Mouse (Mus musculus) midbrain, embryonic 15.5 days (tissue): ENCODE measurements at regions not wholly inside any gene's neighbourhood (a gene's known extent, or its start where the extent isn't known, plus 50 kb on each side); places are given as distances from the start of the nearest gene placed in this dataset.

ENCODE experiments used
- ATAC-seq: fragments of 200-750 bp; cut with Nextera tagmentation; replicated peaks from 2 replicates; pipeline ENCODE4 v1.8.0; 2017; ENCODE audit warnings: moderate TSS enrichment
- H3K27ac ChIP-seq: fragments of 300-500 bp; sonication (generic); 2 replicates; pipeline ENCODE4 v1.5.1; 2015; ENCODE audit warnings: mild to moderate bottlenecking, inconsistent platforms
- H3K27me3 ChIP-seq: fragments of 300-500 bp; sonication (generic); replicated peaks from 2 replicates; pipeline ENCODE4 v1.6.1; 2015; ENCODE audit warnings: inconsistent platforms
- H3K36me3 ChIP-seq: fragments of 300-500 bp; sonication (generic); replicated peaks from 2 replicates; pipeline ENCODE4 v1.6.1; 2015; ENCODE audit warnings: inconsistent platforms
- H3K4me1 ChIP-seq: fragments of 300-500 bp; sonication (generic); 2 replicates; pipeline ENCODE4 v1.6.1; 2015; ENCODE audit warnings: inconsistent platforms
- H3K4me2 ChIP-seq: fragments of 300-500 bp; sonication (generic); 2 replicates; pipeline ENCODE4 v1.6.1; 2015; ENCODE audit warnings: inconsistent platforms, mild to moderate bottlenecking, moderate library complexity
- H3K4me3 ChIP-seq: fragments of 300-500 bp; sonication (generic); 2 replicates; pipeline ENCODE4 v1.5.1; 2015; ENCODE audit warnings: mild to moderate bottlenecking, inconsistent platforms
- H3K9ac ChIP-seq: fragments of 300-500 bp; sonication (generic); 2 replicates; pipeline ENCODE4 v1.6.1; 2015; ENCODE audit warnings: mild to moderate bottlenecking, inconsistent platforms
- H3K9me3 ChIP-seq: fragments of 300-500 bp; sonication (generic); 2 replicates; pipeline ENCODE4 v1.6.1; 2016; ENCODE audit warnings: inconsistent platforms
- WGBS: fragments of 180-500 bp; shearing (Covaris S2); methylation state at CpG from one replicate; pipeline ENCODE4 v1.1.7; 2015; ENCODE audit warnings: mixed read lengths; 5-methylcytosine and 5-hydroxymethylcytosine counted together

GRCm38 (mm10) chr9:80961818-80962217, 496.5 kb upstream of the Impg1 start:
- Histone ChIP-seq H3K27ac (no peak overlapping the region), H3K36me3 (no peaks in the 10 kb centered on the region), H3K4me2 (no peak overlapping the region), H3K9me3 (no peaks in the 10 kb centered on the region), H3K27me3 (no peaks in the 10 kb centered on the region), H3K4me1 (no peaks in the 10 kb centered on the region), H3K4me3 (no peak overlapping the region), H3K9ac (no peak overlapping the region)
- ATAC-seq = no peak
- WGBS = 85% methylated on average over 2 of the region's 2 CpGs

DNA sequence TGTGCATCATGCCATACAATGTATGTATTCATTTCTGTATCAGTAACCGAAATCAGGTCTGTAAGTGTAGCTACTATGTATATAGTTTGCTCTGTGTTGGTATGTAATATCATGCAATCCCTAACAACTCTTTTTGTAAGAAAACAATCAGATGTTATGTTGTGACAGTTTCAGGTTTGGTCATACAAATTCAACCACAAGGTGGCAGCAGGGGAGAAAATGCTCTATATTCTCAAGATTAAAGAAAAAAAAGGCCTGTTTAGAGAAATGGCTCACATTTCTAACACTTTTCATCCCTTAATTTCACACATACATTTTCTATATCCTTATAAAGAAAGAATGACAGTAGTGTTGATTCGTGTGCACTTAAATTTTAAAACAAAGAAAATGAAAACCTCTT, 477.7 kb upstream of the Impg1 start:
- no peaks in the 10 kb centered on the region for H3K27me3 ChIP-seq
- no peak for ATAC-seq

DNA sequence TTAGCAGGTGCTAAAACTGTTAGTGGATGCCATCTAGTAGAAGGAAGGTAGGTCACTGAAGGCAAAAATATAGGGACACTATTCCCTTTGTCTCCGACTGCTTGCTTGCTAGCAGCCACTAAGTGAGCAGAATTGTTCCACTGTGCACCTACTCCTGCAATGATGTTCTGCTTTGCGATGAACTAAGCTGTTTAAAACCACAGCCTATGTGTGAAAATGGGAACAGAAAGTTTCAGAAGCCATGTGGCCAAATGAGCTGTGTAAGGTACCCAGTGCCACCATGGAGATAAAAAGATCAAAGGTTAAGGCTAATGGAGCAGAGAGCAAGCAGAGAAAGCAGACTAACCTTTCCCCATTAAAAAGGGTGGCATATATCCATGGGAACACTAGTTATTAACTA, 476.1 kb upstream of the Impg1 start:
- WGBS = 64% methylated on average over 2 of the region's 2 CpGs
- H3K4me1 ChIP-seq = no peaks in the 10 kb centered on the region
- H3K4me2 ChIP-seq = no peak overlapping the region
- H3K9ac ChIP-seq = no peak overlapping the region
- H3K36me3 ChIP-seq = no peaks in the 10 kb centered on the region
- no peak overlapping the region for H3K4me3 ChIP-seq
- no peak overlapping the region for H3K27ac ChIP-seq
- no peak for ATAC-seq
- no peaks in the 10 kb centered on the region for H3K9me3 ChIP-seq
- no peaks in the 10 kb centered on the region for H3K27me3 ChIP-seq

More for the DNA sequence above, 477.7 kb upstream of the Impg1 start:
- Histone ChIP-seq H3K4me3 (no peak overlapping the region), H3K9ac (no peak overlapping the region), H3K4me1 (no peaks in the 10 kb centered on the region), H3K27ac (no peak overlapping the region), H3K9me3 (no peaks in the 10 kb centered on the region), H3K4me2 (no peak overlapping the region), H3K36me3 (no peaks in the 10 kb centered on the region)
- 73% methylated on average over 2 of the region's 2 CpGs for WGBS

GRCm38 (mm10) chr9:80938238-80938637, 473.0 kb upstream of the Impg1 start:
- H3K9me3 ChIP-seq = no peaks in the 10 kb centered on the region
- no peaks in the 10 kb centered on the region for H3K36me3 ChIP-seq
- no peak overlapping the region for H3K27ac ChIP-seq
- H3K9ac ChIP-seq = no peak overlapping the region
- H3K4me2 ChIP-seq = no peak overlapping the region
- 0 out of 2 replicates have a peak, but pooled peaks cover 2% of the 10 kb centered on the region for H3K4me1 ChIP-seq
- H3K4me3 ChIP-seq = no peak overlapping the region
- no peak for ATAC-seq
- H3K27me3 ChIP-seq = no peaks in the 10 kb centered on the region

- Histone ChIP-seq H3K36me3 (no peaks in the 10 kb centered on the region), H3K4me2 (no peak overlapping the region), H3K27me3 (no peaks in the 10 kb centered on the region), H3K27ac (no peak overlapping the region), H3K4me3 (no peak overlapping the region), H3K9me3 (no peaks in the 10 kb centered on the region), H3K4me1 (0 out of 2 replicates have a peak, but pooled peaks cover 3% of the 10 kb centered on the region), H3K9ac (no peak overlapping the region)
- WGBS = 73% methylated on average over 2 of the region's 2 CpGs
- ATAC-seq = no peak
Measured at GRCm38 (mm10) chr9:80930628-80931027, 465.3 kb upstream of the Impg1 start.

DNA sequence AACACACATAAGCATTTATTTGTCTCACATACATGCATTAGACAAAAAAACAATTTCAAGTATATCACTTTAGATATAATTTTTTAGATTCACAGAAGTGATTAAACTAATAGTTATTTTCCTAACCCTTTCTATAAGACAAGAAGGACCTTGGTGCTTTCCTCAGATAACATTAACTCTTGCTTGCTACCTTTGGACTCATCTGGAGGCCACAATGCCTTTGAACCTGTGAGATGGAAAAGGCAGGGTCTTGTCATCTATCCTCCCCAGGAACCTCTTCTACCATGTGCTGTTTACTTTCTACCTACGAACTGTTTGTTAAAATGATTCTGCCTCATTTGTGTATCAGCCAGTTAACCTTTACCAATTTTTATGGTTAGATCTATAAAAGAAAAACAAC, 455.0 kb upstream of the Impg1 start:
- no peak for ATAC-seq
- H3K9me3 ChIP-seq = no peaks in the 10 kb centered on the region
- H3K9ac ChIP-seq = no peak overlapping the region
- no peaks in the 10 kb centered on the region for H3K36me3 ChIP-seq
- no peaks in the 10 kb centered on the region for H3K27me3 ChIP-seq
- H3K27ac ChIP-seq = no peak overlapping the region
- H3K4me3 ChIP-seq = no peak overlapping the region
- no peak overlapping the region for H3K4me2 ChIP-seq
- 89% methylated on average over 1 of the region's 1 CpGs for WGBS
- H3K4me1 ChIP-seq = no peaks in the 10 kb centered on the region

DNA sequence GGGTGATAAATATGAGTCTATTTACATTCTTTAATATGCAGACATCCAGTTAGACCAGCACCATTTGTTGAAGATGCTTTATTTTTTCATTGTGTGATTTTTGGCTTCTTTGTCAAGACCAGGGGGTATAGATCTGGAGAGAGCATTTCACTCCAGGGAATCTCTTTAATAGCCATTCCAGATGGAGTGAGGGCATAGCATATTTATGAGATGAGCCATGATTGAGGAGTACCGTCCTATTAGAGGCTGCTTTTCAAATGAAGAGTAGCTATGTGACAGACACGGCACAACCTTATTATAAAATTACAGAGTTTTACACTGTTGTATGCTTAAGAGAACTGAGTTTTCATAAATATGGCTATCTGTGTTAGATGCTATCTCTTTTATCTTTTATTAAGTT, 448.6 kb upstream of the Impg1 start:
- WGBS = 40% methylated on average over 2 of the region's 2 CpGs
- Histone ChIP-seq H3K9ac (no peak overlapping the region), H3K27me3 (no peaks in the 10 kb centered on the region), H3K4me3 (no peak overlapping the region), H3K4me1 (no peaks in the 10 kb centered on the region), H3K4me2 (no peak overlapping the region), H3K36me3 (no peaks in the 10 kb centered on the region), H3K9me3 (no peaks in the 10 kb centered on the region), H3K27ac (no peak overlapping the region)
- ATAC-seq = no peak

DNA sequence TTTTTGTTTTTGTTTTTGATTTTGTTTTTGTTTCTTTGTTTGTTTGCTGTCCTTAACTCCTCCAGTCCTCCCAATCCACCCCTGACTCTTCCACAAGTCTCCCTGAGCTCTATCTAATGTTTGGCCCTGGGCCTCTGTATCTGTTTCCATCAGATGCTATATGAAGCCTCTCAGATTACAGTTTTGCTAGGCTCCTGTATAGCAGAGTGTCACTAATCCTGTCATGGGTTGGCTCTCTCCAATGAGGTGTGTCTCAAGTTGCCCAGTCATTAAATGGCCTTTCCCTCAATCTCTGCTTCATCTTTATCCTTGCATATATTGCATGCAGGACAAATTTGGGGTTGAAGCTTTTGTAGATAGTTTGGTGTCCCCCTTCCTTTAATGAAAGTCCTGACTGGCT, 446.9 kb upstream of the Impg1 start:
- no peak overlapping the region for H3K4me3 ChIP-seq
- no peaks in the 10 kb centered on the region for H3K9me3 ChIP-seq
- H3K9ac ChIP-seq = no peak overlapping the region
- no peak for ATAC-seq
- H3K4me1 ChIP-seq = no peaks in the 10 kb centered on the region
- H3K4me2 ChIP-seq = no peak overlapping the region
- no peaks in the 10 kb centered on the region for H3K36me3 ChIP-seq
- H3K27ac ChIP-seq = no peak overlapping the region
- H3K27me3 ChIP-seq = no peaks in the 10 kb centered on the region

GRCm38 (mm10) chr9:80866807-80867206, 401.5 kb upstream of the Impg1 start:
- 60% methylated on average over 4 of the region's 4 CpGs for WGBS
- Histone ChIP-seq H3K9me3 (no peaks in the 10 kb centered on the region), H3K9ac (no peak overlapping the region), H3K36me3 (no peaks in the 10 kb centered on the region), H3K4me3 (no peak overlapping the region), H3K27me3 (no peaks in the 10 kb centered on the region), H3K4me1 (0 out of 2 replicates have a peak, but pooled peaks cover 3% of the 10 kb centered on the region), H3K27ac (no peak overlapping the region), H3K4me2 (no peak overlapping the region)
- peak; percentile 27; the same call in 1 of the 2 replicates for ATAC-seq

DNA sequence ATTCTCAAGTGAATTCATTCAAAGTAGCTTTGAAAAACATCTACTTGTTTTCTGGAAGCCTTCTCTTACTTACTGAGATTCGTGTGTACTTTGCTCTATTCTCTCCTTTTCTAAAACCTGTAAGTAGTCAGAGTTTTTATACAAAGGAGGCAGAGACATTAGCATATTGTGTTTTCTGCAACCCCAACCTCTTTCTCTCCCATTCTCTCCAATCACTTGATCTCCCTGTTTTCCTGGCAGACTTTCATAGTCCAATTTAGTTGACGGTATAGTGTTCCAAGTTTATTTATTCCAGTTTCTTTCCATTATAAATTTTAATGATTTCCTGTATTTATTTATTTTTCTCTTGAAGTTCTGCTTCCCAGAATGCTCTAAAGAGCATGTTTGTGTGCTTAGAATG, 393.7 kb upstream of the Impg1 start:
- H3K4me3 ChIP-seq = no peak overlapping the region
- H3K9me3 ChIP-seq = no peaks in the 10 kb centered on the region
- H3K27ac ChIP-seq = no peak overlapping the region
- ATAC-seq = no peak
- H3K27me3 ChIP-seq = no peaks in the 10 kb centered on the region
- 28% methylated on average over 2 of the region's 2 CpGs for WGBS
- no peak overlapping the region for H3K9ac ChIP-seq
- H3K4me2 ChIP-seq = no peak overlapping the region
- no peaks in the 10 kb centered on the region for H3K4me1 ChIP-seq
- H3K36me3 ChIP-seq = no peaks in the 10 kb centered on the region

DNA sequence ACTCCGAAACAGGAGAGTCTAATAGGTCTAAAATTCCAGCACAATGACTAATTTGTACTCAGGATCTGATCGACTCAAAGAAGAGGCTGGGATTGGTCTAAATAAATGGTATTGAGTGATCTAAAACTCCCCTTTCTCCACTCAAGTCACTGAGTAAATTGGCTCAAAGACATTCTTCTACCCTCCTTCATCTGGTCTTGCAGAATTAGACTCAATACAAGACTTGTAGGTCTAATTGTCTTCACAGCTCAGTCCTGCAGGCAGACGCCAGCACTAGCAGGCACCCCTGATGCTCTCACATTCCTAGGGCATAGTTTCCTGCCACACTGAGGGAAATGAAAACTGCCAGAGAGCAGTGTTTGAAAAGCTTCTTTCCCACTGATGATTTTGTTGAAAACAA, 382.9 kb upstream of the Impg1 start:
- no peak overlapping the region for H3K4me3 ChIP-seq
- no peak for ATAC-seq
- H3K36me3 ChIP-seq = no peaks in the 10 kb centered on the region
- no peaks in the 10 kb centered on the region for H3K27me3 ChIP-seq
- no peaks in the 10 kb centered on the region for H3K4me1 ChIP-seq
- H3K9ac ChIP-seq = no peak overlapping the region
- no peaks in the 10 kb centered on the region for H3K9me3 ChIP-seq
- WGBS = 51% methylated on average over 3 of the region's 3 CpGs
- no peak overlapping the region for H3K4me2 ChIP-seq
- H3K27ac ChIP-seq = no peak overlapping the region

GRCm38 (mm10) chr9:80832808-80833207, 367.5 kb upstream of the Impg1 start:
- WGBS = 82% methylated on average over 2 of the region's 2 CpGs
- peak; percentile 79; the same call in 1 of the 2 replicates for ATAC-seq
- no peaks in the 10 kb centered on the region for H3K36me3 ChIP-seq
- H3K27me3 ChIP-seq = no peaks in the 10 kb centered on the region
- no peak overlapping the region for H3K9ac ChIP-seq
- H3K27ac ChIP-seq = no peak overlapping the region
- H3K4me1 ChIP-seq = no peaks in the 10 kb centered on the region
- no peaks in the 10 kb centered on the region for H3K9me3 ChIP-seq
- no peak overlapping the region for H3K4me2 ChIP-seq
- H3K4me3 ChIP-seq = no peak overlapping the region

DNA sequence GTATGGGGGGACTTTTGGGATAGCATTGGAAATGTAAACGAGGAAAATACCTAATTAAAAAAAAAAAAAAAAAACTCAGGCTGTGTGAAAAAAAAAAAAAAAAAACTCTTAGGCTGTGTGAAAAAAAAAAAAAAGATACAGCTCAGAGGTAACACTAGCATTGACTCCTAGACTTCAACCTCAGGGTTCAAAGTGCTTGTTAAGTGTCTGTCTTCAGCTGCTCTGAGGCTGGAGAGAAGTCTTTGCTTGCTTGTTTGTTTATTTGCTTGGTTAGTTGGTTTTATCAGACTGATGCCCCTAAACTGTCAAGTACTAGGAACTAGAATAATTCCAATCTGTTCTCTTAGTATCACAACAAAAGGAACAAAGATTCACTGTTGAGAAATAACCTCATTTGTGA, 360.1 kb upstream of the Impg1 start:
- Histone ChIP-seq H3K36me3 (no peaks in the 10 kb centered on the region), H3K27ac (no peak overlapping the region), H3K27me3 (no peaks in the 10 kb centered on the region), H3K9me3 (no peaks in the 10 kb centered on the region), H3K4me2 (no peak overlapping the region), H3K4me3 (no peak overlapping the region), H3K4me1 (no peaks in the 10 kb centered on the region), H3K9ac (no peak overlapping the region)
- no peak for ATAC-seq
- 53% methylated on average over 1 of the region's 1 CpGs for WGBS

GRCm38 (mm10) chr9:80820066-80820465, 354.8 kb upstream of the Impg1 start:
- no peaks in the 10 kb centered on the region for H3K4me1 ChIP-seq
- H3K9me3 ChIP-seq = no peaks in the 10 kb centered on the region
- H3K36me3 ChIP-seq = no peaks in the 10 kb centered on the region
- H3K9ac ChIP-seq = no peak overlapping the region
- no peak overlapping the region for H3K27ac ChIP-seq
- WGBS = 87% methylated on average over 3 of the region's 3 CpGs
- no peak overlapping the region for H3K4me3 ChIP-seq
- ATAC-seq = no peak
- no peak overlapping the region for H3K4me2 ChIP-seq
- H3K27me3 ChIP-seq = no peaks in the 10 kb centered on the region
